Mouse (Mus musculus) intestine, embryonic 16.5 days (tissue): ENCODE results near the gene Cdk4. TPM values are rescaled to one million over a fixed set of nuclear protein-coding genes. Genes with fewer than 3 reads are reported as not detected.

Source experiments
- ATAC-seq: fragments of 200-750 bp; cut with Nextera tagmentation; 2 replicates; pipeline ENCODE4 v1.8.0; 2017; ENCODE audit warnings: moderate TSS enrichment, moderate library complexity
- H3K27ac ChIP-seq: fragments of 300-500 bp; sonication (generic); 2 replicates; pipeline ENCODE4 v1.5.1; 2014; ENCODE audit warnings: mild to moderate bottlenecking, low read length
- H3K27me3 ChIP-seq: fragments of 300-500 bp; sonication (generic); replicated peaks from 2 replicates; pipeline ENCODE4 v1.6.1; 2014; ENCODE audit warnings: low read length, control low read depth, mixed read lengths; ENCODE audit not compliant: control insufficient read depth, insufficient read depth
- H3K36me3 ChIP-seq: fragments of 300-500 bp; sonication (generic); 2 replicates; pipeline ENCODE4 v1.6.1; 2014; ENCODE audit warnings: low read length, control low read depth; ENCODE audit not compliant: control insufficient read depth, insufficient read depth
- H3K4me1 ChIP-seq: fragments of 300-500 bp; sonication (generic); 2 replicates; pipeline ENCODE4 v1.6.1; 2014; ENCODE audit warnings: low read length, control low read depth, mixed read lengths; ENCODE audit not compliant: control insufficient read depth, insufficient read depth
- H3K4me2 ChIP-seq: fragments of 300-500 bp; sonication (generic); 2 replicates; pipeline ENCODE4 v1.6.1; 2014; ENCODE audit warnings: low read depth, low read length, control low read depth
- H3K4me3 ChIP-seq: fragments of 300-500 bp; sonication (generic); 2 replicates; pipeline ENCODE4 v1.5.1; 2014; ENCODE audit warnings: mild to moderate bottlenecking, low read length
- H3K9ac ChIP-seq: fragments of 300-500 bp; sonication (generic); 2 replicates; pipeline ENCODE4 v1.6.1; 2014; ENCODE audit warnings: low read depth, low read length
- H3K9me3 ChIP-seq: fragments of 300-500 bp; sonication (generic); 2 replicates; pipeline ENCODE4 v1.6.1; 2016; ENCODE audit warnings: low read length, control low read depth; ENCODE audit not compliant: control insufficient read depth
- WGBS: fragments of 180-500 bp; shearing (Covaris S2); extraction: QIAGEN DNeasy Blood & Tissue Kit; methylation state at CpG from one replicate; pipeline ENCODE4 v1.1.7; 2014; 5-methylcytosine and 5-hydroxymethylcytosine counted together
- polyA plus RNA-seq: library from polyadenylated mRNA; unstranded; fragments of >200 nt; fragmentation: Nextera tagmentation; extraction: Ambion mirVana; gene quantifications from 2 replicates; pipeline ENCODE4 v1.2.1, GENCODE M21; 2015

Cdk4 gene
- polyA plus RNA-seq, 1 experiment from 2014 or later, result 1,595 TPM

DNA sequence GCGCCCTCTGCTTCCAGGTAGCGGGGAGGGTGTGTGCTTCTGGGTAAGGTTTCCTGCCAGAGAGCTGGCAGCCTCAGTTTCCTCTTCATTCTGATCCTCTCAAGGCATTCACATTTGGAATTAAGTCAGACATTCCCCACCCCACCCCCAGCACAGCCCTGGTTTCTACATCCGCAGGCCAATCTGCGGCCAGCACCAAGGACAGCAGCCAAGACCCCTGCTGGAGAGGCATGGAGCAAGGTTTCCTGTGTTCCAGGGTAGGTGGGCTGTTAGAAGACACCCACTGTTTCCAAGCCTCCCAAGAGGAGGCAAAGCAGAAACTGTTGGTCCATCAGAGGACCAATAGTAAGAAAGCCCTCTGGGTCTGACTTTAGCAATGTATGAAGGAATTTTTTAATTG is 8.7 kb upstream of the Cdk4 start:
- H3K27ac ChIP-seq, result no peak overlapping the region
- H3K36me3 ChIP-seq, result no peaks in the 10 kb centered on the region
- peaks cover 20% of the 10 kb centered on the region for H3K27me3 ChIP-seq
- no peak overlapping the region for H3K9ac ChIP-seq
- H3K4me2 ChIP-seq, result no peak overlapping the region
- no peak for ATAC-seq
- no peaks in the 10 kb centered on the region for H3K9me3 ChIP-seq
- WGBS, result 65% methylated on average over 4 of the region's 4 CpGs
- no peak overlapping the region for H3K4me3 ChIP-seq
- H3K4me1 ChIP-seq, result peaks cover 11% of the 10 kb centered on the region

DNA sequence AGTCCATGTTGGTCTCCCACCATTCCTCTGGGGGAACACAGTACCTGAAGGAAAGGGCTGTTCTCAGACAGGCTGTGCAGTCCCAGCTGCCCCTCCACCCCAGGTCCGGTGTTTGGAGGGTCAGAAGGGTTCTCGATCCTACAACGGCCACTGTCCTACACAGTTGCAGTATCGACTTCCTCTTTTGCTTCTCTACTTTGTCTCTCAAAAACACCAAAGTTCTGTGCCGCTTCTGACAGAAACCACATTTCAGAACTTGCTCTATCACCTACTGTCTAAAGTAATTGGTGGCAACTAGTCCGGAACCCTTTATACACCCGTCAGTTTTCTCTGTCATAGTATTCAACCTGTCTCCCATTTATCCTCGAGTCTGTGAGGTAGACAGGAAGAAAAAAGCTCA is 7.9 kb upstream of the Cdk4 start:
- Histone ChIP-seq H3K4me3 (no peak overlapping the region), H3K27ac (no peak overlapping the region), H3K9me3 (no peaks in the 10 kb centered on the region), H3K4me2 (no peak overlapping the region), H3K36me3 (no peaks in the 10 kb centered on the region), H3K9ac (no peak overlapping the region), H3K27me3 (peaks cover 12% of the 10 kb centered on the region), H3K4me1 (peaks cover 13% of the 10 kb centered on the region)
- no peak for ATAC-seq
- 89% methylated on average over 8 of the region's 8 CpGs for WGBS

DNA sequence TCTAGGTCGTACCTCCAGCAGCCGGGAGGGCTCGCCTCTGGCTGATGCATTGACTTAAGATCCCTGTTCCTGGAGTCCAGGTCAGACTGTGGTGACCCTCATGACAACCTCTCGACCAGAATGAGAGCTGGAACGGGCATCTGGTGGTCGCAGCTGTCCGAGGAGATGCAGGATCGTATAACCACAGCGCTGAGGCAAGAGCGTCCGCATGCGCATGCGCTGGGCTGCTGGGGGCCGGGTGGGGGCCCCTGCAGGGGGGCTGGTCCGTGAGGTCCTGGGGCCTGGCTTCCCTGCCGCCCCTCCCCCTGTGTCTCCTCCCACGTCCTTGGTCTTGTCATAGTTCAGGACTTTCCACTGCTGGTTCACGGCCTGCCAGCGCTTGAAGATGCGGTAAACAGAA is 6.8 kb upstream of the Cdk4 start:
- Histone ChIP-seq H3K4me1 (peaks cover 16% of the 10 kb centered on the region), H3K9me3 (no peaks in the 10 kb centered on the region), H3K27me3 (peaks cover 4% of the 10 kb centered on the region), H3K36me3 (no peaks in the 10 kb centered on the region), H3K9ac (no peak overlapping the region), H3K27ac (no peak overlapping the region), H3K4me3 (no peak overlapping the region), H3K4me2 (no peak overlapping the region)
- WGBS, result 84% methylated on average over 20 of the region's 20 CpGs
- ATAC-seq, result no peak

DNA sequence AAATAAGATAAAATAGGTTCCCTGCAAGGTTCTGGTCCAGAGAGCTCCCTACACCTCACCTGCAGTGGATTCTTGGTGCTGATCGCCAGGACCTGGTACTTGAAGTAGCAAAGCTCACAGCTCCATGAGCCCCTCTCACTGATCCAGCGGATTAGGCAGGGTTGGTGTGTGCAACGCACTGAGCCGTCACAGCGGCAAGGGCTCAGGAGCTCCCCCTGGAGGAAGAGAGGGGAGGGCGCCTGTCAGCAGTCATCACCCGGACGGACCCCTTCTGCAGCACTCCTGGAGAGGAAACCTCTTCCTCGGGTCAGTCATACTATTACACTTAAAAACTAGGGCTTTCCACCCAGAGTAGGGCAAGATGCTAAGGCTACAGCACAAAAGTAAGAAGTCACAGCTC is 5.2 kb upstream of the Cdk4 start:
- Histone ChIP-seq H3K4me1 (peaks cover 16% of the 10 kb centered on the region), H3K4me3 (peak overlapping the region; percentile 87), H3K9me3 (no peaks in the 10 kb centered on the region), H3K27me3 (no peaks in the 10 kb centered on the region), H3K27ac (no peak overlapping the region), H3K9ac (0 out of 2 replicates have a peak overlapping the region, but pooled peaks have one; percentile 84), H3K36me3 (no peaks in the 10 kb centered on the region), H3K4me2 (peak overlapping the region; percentile 95)
- peak; percentile 26; the same call in 1 of the 2 replicates for ATAC-seq
- WGBS, result 1% methylated on average over 9 of the region's 9 CpGs

DNA sequence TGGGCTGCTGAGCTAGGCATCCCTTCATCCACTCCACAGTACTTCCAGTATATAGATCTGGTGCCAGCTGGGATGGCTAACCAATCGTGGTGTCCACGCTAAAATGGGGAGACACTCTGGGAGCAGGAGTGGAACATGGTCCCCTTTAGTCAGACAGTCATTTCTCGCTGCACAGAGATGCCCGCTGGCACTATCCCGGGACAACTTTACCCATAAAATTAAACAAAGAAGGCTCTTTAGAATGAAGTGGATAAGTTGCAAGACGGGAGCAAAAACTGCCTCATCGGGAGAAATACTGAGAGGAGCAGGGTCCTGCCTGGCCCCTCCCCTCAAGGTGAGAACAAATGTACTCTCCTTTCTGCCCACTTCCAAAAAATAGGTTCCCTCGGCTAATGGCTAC is 4.6 kb upstream of the Cdk4 start:
- no peak for ATAC-seq
- H3K36me3 ChIP-seq, result no peaks in the 10 kb centered on the region
- no peaks in the 10 kb centered on the region for H3K27me3 ChIP-seq
- no peaks in the 10 kb centered on the region for H3K9me3 ChIP-seq
- 9% methylated on average over 8 of the region's 8 CpGs for WGBS
- H3K4me2 ChIP-seq, result peak overlapping the region; percentile 95
- H3K4me1 ChIP-seq, result peaks cover 16% of the 10 kb centered on the region
- peak overlapping the region; percentile 87 for H3K4me3 ChIP-seq
- peak overlapping the region; percentile 84; the same call in 1 of the 2 replicates for H3K9ac ChIP-seq
- H3K27ac ChIP-seq, result no peak overlapping the region

DNA sequence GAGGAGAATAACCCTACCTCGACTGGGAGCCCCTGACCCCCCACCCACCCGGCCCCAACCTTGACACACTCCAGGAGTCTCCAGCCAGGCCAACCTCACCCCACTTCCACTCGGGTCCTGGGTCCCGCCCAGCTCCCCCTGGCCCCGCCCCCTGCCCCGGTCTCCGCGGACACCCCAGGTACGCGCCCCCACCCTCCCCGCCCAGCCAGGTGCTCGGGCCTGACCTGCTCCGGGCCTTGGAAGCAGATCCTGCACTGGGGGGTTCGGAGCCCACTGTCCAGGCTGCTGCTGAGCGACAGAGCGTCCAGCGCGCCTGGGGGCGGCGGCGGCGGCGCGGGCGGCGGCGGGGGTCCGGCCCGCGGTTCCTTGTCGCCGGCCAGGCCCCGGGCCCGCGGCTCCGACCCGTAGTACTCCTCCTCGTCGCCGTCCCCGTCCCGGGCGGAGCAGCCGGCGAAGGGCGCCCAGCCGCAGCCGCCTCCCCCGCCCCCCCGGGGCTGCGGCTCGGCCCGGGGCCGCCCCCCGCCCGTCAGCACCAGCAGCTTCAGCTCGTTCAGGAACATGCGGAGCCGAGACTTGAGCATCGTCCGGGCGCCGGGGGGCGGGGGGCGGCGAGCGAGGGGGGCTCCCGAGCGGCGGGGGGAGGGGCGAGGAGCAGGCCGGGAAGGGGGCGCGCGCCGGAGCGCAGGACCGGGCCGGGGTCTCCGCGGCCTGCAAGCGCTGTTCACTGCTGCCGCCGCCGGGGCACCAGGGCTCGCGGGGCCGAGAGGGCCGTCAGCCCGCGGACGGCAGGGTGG is 4.0 kb upstream of the Cdk4 start:
- Histone ChIP-seq H3K4me1 (peaks cover 16% of the 10 kb centered on the region), H3K9ac (peak overlapping the region; percentile 84), H3K4me3 (peak overlapping the region; percentile 87), H3K36me3 (no peaks in the 10 kb centered on the region), H3K9me3 (no peaks in the 10 kb centered on the region), H3K4me2 (peak overlapping the region; percentile 95), H3K27ac (no peak overlapping the region; the same call in 1 of the 2 replicates), H3K27me3 (no peaks in the 10 kb centered on the region)
- ATAC-seq, result no peak
- under 1% methylated on average over 60 of the region's 92 CpGs for WGBS

DNA sequence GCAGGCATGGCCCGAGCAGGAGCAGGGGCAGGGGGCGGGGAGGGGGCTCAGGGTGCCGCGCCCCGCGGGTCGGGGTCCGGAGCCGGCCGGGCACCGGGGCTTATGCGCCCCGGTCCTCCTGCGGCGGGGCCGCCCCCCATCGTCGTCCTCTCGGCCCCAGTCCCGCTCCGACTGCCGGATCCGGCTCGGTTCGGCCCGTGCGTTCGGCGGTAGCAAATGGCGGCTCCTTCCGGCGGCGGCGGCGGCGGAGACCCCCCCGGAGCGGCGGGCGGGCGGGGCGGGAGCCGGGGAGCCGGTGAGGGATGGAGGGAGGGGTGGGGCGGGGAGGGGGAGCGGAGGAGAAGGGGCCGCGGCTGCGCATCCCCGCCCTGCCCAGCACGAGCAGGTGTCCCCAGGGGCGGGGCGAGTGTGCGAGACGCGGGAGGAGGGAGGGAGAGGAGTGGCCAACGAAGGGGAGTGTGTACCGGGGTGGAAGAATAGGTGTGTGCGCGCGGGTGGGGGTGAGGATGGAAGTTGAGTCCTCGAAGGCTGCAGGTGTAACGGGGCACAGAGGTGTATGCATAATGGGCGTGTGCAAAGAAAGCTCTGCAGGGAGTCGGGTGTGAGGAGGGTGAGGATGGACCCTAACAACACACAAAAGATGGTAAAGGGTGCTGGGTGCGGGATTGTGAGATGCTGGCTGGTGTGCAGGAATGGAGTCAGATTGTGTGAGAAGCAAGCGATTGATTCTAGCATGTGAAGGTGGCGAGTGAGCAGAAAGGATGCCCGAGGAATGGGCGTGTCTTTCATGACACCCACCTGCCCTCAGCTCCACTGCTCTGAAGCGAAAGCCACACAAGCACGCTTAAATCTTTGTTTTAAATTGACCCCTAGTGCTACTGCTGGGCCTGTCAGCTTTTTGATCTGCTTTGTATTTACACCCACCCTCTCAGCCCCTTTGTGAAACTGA is 3.1 kb upstream of the Cdk4 start, which contains the start of gene March9:
March9 (minus strand) TSS at position 217 of the 949 bp plus-strand sequence.
- no peaks in the 10 kb centered on the region for H3K36me3 ChIP-seq
- peak within 1 kb of the TSS; percentile 87 for H3K4me3 ChIP-seq
- H3K4me1 ChIP-seq, result peaks cover 24% of the 10 kb centered on the region
- ATAC-seq, result peak; percentile 45
- H3K9ac ChIP-seq, result peak within 1 kb of the TSS; percentile 84
- under 1% methylated on average over 55 of the region's 72 CpGs for WGBS
- H3K4me2 ChIP-seq, result peak within 1 kb of the TSS; percentile 95
- H3K9me3 ChIP-seq, result no peaks in the 10 kb centered on the region
- H3K27ac ChIP-seq, result no peak within 1 kb of the TSS; the same call in 1 of the 2 replicates
- no peaks in the 10 kb centered on the region for H3K27me3 ChIP-seq

DNA sequence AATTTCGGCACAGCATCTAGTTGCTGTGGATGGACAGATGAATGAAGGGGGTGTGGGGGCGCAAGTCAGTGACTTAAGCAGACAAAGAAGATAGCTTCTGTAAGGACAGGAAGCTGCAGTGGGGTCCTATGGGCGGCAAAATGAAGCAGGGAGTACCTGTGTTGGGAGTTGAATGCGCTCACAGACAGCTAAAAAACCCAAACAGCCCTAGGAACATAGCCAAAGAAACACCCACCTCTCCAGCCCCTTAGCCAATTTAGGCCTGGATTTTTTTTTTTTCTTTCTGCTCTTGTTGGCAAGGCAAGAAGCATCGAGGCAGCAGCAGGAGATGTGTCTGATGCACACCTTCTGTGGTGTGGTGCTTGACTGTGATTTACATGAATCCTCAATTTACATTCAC is 2.2 kb upstream of the Cdk4 start:
- Histone ChIP-seq H3K9ac (no peak overlapping the region), H3K9me3 (no peaks in the 10 kb centered on the region), H3K36me3 (peaks cover 5% of the 10 kb centered on the region), H3K27me3 (no peaks in the 10 kb centered on the region), H3K4me1 (peaks cover 26% of the 10 kb centered on the region), H3K4me3 (no peak overlapping the region), H3K27ac (no peak overlapping the region), H3K4me2 (no peak overlapping the region)
- 51% methylated on average over 5 of the region's 5 CpGs for WGBS
- no peak for ATAC-seq

DNA sequence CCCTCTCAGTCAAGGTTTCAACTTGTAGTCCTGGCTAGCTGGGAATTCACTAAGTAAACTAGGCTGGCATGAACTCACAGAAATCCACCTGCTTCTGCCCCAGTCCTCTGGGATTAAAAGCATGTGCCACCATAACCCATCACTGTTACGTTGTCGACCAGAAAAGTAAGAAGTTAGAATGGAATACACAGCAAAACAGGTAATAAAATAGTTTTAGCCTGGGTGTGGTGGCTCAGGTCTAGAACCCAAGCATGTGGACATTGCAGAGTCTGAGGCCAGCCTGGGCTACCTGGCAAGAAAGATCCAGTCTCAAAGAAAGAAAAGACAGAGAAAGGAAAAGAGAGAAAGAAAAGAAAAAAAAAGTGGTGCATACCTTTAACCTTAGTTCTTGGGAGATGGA is 1.8 kb upstream of the Cdk4 start:
- no peak overlapping the region for H3K27ac ChIP-seq
- 68% methylated on average over 2 of the region's 2 CpGs for WGBS
- H3K4me3 ChIP-seq, result no peak overlapping the region
- peaks cover 7% of the 10 kb centered on the region for H3K36me3 ChIP-seq
- H3K9ac ChIP-seq, result no peak overlapping the region
- H3K4me1 ChIP-seq, result peaks cover 27% of the 10 kb centered on the region
- ATAC-seq, result no peak
- no peaks in the 10 kb centered on the region for H3K9me3 ChIP-seq
- H3K4me2 ChIP-seq, result no peak overlapping the region
- H3K27me3 ChIP-seq, result no peaks in the 10 kb centered on the region
